Mouse (Mus musculus) neural tube, embryonic 14.5 days (tissue): ENCODE results near the gene Il1rap. TPM values are rescaled to one million over a fixed set of nuclear protein-coding genes. Genes with fewer than 3 reads are reported as not detected.

Experiments used
- ATAC-seq: fragments of 200-750 bp; cut with Nextera tagmentation; 2 replicates; pipeline ENCODE4 v1.8.0; 2017; ENCODE audit warnings: low read depth, mild to moderate bottlenecking, moderate TSS enrichment, moderate library complexity
- H3K27ac ChIP-seq: fragments of 300-500 bp; sonication (generic); 2 replicates; pipeline ENCODE4 v1.5.1; 2014; ENCODE audit warnings: low read depth, mild to moderate bottlenecking, control low read depth, low read length, moderate library complexity, mixed read lengths
- H3K27me3 ChIP-seq: fragments of 300-500 bp; sonication (generic); 2 replicates; pipeline ENCODE4 v1.6.1; 2014; ENCODE audit warnings: low read length; ENCODE audit not compliant: control insufficient read depth, insufficient read depth
- H3K36me3 ChIP-seq: fragments of 300-500 bp; sonication (generic); 2 replicates; pipeline ENCODE4 v1.6.1; 2014; ENCODE audit warnings: low read length, mixed read lengths; ENCODE audit not compliant: control insufficient read depth, insufficient read depth
- H3K4me1 ChIP-seq: fragments of 300-500 bp; sonication (generic); 2 replicates; pipeline ENCODE4 v1.6.1; 2014; ENCODE audit warnings: low read length; ENCODE audit not compliant: control insufficient read depth, insufficient read depth
- H3K4me2 ChIP-seq: fragments of 300-500 bp; sonication (generic); 2 replicates; pipeline ENCODE4 v1.6.1; 2014; ENCODE audit warnings: mild to moderate bottlenecking, low read depth, low read length, control low read depth
- H3K4me3 ChIP-seq: fragments of 300-500 bp; sonication (generic); 2 replicates; pipeline ENCODE4 v1.5.1; 2014; ENCODE audit warnings: low read depth, low read length, control low read depth, mixed read lengths
- H3K9ac ChIP-seq: fragments of 300-500 bp; sonication (generic); replicated peaks from 2 replicates; pipeline ENCODE4 v1.6.1; 2014; ENCODE audit warnings: low read depth, mild to moderate bottlenecking, control low read depth, low read length, mixed read lengths
- H3K9me3 ChIP-seq: fragments of 300-500 bp; sonication (generic); 2 replicates; pipeline ENCODE4 v1.6.1; 2016; ENCODE audit warnings: low read length; ENCODE audit not compliant: control insufficient read depth
- WGBS: fragments of 180-500 bp; shearing (Covaris S2); extraction: QIAGEN DNeasy Blood & Tissue Kit; methylation state at CpG from one replicate; pipeline ENCODE4 v1.1.7; 2014; 5-methylcytosine and 5-hydroxymethylcytosine counted together
- polyA plus RNA-seq: library from polyadenylated mRNA; unstranded; fragments of >200 nt; fragmentation: Nextera tagmentation; extraction: Ambion mirVana; gene quantifications from 2 replicates; pipeline ENCODE4 v1.2.1, GENCODE M21; 2014

Il1rap gene
- polyA plus RNA-seq, 1 experiment from 2014 or later: 13.2 TPM

GRCm38 (mm10) chr16:26730941-26731340 is 149.4 kb downstream of the Il1rap start:
- Histone ChIP-seq H3K9ac (no peak overlapping the region), H3K4me1 (no peaks in the 10 kb centered on the region), H3K27me3 (no peaks in the 10 kb centered on the region), H3K4me2 (no peak overlapping the region), H3K27ac (no peak overlapping the region), H3K4me3 (no peak overlapping the region), H3K9me3 (no peaks in the 10 kb centered on the region), H3K36me3 (no peaks in the 10 kb centered on the region)
- WGBS: 95% methylated on average over 1 of the region's 1 CpGs
- ATAC-seq: no peak

DNA sequence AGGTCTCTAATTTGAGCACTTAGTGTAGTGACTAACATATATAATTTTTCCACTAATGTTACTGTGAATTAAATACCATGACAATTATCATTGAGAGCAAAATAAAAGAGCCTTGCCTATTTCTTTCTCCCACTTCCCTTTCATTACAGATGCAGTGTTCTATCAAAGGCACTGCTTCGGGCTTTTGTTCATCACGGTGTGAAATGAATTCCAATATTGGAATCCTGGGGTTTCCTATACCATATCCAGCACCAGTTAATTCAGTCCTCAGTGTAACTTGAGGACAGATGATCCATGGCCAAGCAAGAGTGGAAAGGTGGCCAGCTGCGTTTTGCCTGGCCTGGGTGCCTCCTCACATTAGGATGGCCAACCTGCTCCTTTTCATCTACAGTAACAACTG is 151.1 kb downstream of the Il1rap start:
- H3K9ac ChIP-seq: no peak overlapping the region
- WGBS: 57% methylated on average over 3 of the region's 3 CpGs
- ATAC-seq: no peak
- no peak overlapping the region for H3K27ac ChIP-seq
- no peak overlapping the region for H3K4me3 ChIP-seq
- H3K27me3 ChIP-seq: no peaks in the 10 kb centered on the region
- H3K9me3 ChIP-seq: no peaks in the 10 kb centered on the region
- H3K4me1 ChIP-seq: no peaks in the 10 kb centered on the region
- H3K4me2 ChIP-seq: no peak overlapping the region
- no peaks in the 10 kb centered on the region for H3K36me3 ChIP-seq

- Histone ChIP-seq H3K27me3 (no peaks in the 10 kb centered on the region), H3K4me3 (no peak overlapping the region), H3K4me1 (no peaks in the 10 kb centered on the region), H3K27ac (no peak overlapping the region), H3K36me3 (no peaks in the 10 kb centered on the region), H3K4me2 (no peak overlapping the region), H3K9me3 (no peaks in the 10 kb centered on the region), H3K9ac (no peak overlapping the region)
- 88% methylated on average over 5 of the region's 5 CpGs for WGBS
- ATAC-seq: no peak
These were observed 174.1 kb downstream of the Il1rap start for GRCm38 (mm10) chr16:26755381-26756155.

- H3K9me3 ChIP-seq: no peaks in the 10 kb centered on the region
- no peak overlapping the region for H3K27ac ChIP-seq
- no peaks in the 10 kb centered on the region for H3K27me3 ChIP-seq
- no peak for ATAC-seq
- no peak overlapping the region for H3K9ac ChIP-seq
- WGBS: 89% methylated on average over 2 of the region's 2 CpGs
- H3K4me2 ChIP-seq: no peak overlapping the region
- no peaks in the 10 kb centered on the region for H3K36me3 ChIP-seq
- no peaks in the 10 kb centered on the region for H3K4me1 ChIP-seq
- H3K4me3 ChIP-seq: no peak overlapping the region
These were observed 194.5 kb downstream of the Il1rap start for GRCm38 (mm10) chr16:26775976-26776375.

DNA sequence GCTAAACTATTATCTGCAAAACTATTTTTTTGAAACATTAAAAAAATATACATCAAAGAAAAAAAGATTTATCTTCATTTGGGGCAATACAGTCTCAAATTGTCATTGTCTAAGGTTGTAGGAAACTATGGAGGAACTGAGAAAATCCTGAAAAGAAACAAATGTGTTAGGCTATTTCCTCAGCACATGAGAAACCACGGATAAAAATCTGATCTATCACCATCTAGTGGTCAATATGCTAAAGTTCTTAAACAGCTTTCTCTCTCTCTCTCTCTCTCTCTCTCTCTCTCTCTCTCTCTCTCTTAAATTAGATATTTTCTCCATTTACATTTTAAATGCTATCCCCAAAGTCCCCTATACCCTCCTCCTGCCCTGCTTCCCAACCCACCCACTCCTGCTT is 195.6 kb downstream of the Il1rap start:
- no peak overlapping the region for H3K4me3 ChIP-seq

More for the DNA sequence above, 195.6 kb downstream of the Il1rap start:
- no peaks in the 10 kb centered on the region for H3K4me1 ChIP-seq
- no peaks in the 10 kb centered on the region for H3K27me3 ChIP-seq
- no peaks in the 10 kb centered on the region for H3K36me3 ChIP-seq
- 9% methylated on average over 1 of the region's 1 CpGs for WGBS
- H3K4me2 ChIP-seq: no peak overlapping the region
- ATAC-seq: no peak
- H3K9me3 ChIP-seq: no peaks in the 10 kb centered on the region
- H3K27ac ChIP-seq: no peak overlapping the region
- H3K9ac ChIP-seq: no peak overlapping the region

Other genes with a start within 250 kb of the Il1rap start
- gene Cldn1, start 209.9 kb upstream of the Il1rap start, polyA plus RNA-seq: 2.7 and 4.5 TPM in 2 replicates
- gene Cldn16, start 118.6 kb upstream of the Il1rap start, polyA plus RNA-seq: not detected in 2 replicates
- 0.47 TPM in 1 of 2 replicates, not detected in the other for gene Tmem207, start 54.9 kb upstream of the Il1rap start, polyA plus RNA-seq